Mouse (Mus musculus): ENCODE measurements around the gene Sgms1.

Gene Sgms1

DNA sequence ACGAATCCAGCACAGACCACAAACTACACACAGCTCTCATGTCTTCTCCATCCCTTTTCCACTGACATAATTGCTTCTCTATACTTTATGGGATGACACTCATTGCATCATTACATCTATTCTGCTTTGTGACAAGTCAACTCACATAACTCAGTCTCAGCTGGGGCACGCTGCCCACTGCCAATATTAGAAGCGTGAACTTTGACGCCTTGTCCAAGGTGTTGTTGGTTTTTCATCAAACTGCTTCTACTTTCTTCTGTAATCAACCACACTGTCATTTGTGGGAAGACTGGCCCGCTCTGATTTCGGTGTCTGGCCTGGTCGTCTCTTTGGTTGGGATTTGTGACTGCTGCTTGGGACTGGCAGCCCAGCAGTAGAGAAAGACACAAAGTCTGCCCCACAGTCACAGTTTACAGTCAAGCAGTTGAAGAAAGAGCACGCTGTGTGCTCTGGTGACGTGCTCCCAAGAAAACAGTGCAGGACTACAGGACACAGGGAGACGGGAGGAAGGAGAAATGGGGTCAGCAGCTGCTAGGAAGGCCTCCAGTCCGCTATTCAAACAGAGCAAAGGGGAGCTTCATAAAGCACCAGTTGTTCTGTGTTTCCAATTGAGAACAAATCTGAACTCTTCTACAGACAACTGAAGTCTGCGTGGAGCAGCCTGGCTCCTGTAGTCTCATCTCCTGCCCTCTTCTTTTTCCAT is 120.2 kb downstream of the Sgms1 start:
- no peak for DNase-seq (ENCODE audit: low spot score)

DNA sequence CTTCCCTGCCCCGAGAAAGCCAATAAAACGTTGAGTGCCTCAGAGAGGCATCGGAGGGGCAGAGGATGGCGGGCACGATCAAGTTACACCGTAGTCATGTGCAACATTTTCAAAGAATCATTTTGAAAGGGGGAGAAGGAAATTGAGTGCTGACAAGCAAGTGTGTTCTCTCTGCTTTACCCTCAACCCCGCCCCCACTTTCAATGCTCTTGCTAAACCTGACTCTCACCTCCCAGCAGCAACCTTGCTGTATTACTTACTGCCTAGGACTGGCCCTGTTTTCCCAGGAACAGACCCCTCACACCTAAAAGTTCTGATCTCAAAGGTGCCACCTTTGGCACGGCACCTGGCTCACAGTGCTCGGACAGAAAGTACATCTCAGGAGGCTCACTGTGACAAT is 121.0 kb downstream of the Sgms1 start:
- no peak for DNase-seq (ENCODE audit: low spot score)

DNA sequence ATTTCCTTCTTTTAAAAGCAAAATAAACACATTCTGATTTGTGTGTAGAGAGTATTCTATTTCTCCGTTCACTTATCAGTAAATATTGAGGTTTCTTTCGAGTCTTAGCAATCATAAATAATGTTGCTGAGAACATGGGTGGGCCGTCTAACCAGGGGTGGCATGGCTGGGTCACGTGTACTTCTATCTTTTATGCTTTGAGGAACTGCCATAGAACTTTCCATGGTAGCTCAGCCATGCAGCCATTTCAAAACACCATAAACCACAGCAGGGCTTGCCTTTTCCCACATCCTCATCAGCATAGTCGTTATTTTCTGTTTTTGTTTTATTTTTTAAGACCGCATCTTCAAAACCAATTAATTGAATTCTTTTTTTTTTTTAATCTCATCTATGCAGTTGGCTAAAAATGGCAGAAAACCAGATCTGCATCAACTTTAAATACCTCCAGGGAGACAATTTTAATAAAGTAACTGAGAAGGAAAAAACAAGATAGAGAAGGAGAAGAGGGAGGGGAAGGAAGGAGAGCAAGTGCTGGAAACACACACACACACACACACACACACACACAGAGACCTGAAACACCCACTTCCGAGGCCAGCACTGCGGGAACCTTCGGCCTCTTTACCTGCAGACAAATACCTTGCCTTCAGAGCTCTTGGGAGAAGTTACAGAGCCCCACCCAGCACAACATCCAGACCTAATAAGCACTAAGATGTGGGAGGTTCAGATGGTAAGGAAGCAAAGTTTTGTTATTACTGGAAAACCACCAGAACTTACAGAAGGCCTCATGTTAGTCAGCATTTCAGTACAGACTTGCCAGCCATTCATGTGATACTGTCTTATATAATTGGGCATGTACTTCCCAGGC is 122.9 kb downstream of the Sgms1 start:
- no peak for DNase-seq (ENCODE audit: low spot score)

- DNase-seq (ENCODE audit: low spot score) = no peak
These were observed 125.8 kb downstream of the Sgms1 start for GRCm38 (mm10) chr19:32263753-32264152.

GRCm38 (mm10) chr19:32262805-32263572 is 126.5 kb downstream of the Sgms1 start:
- no peak for DNase-seq (ENCODE audit: low spot score)

- no peak for DNase-seq (ENCODE audit: low spot score)
These were observed 128.4 kb downstream of the Sgms1 start for GRCm38 (mm10) chr19:32260869-32261688.

DNA sequence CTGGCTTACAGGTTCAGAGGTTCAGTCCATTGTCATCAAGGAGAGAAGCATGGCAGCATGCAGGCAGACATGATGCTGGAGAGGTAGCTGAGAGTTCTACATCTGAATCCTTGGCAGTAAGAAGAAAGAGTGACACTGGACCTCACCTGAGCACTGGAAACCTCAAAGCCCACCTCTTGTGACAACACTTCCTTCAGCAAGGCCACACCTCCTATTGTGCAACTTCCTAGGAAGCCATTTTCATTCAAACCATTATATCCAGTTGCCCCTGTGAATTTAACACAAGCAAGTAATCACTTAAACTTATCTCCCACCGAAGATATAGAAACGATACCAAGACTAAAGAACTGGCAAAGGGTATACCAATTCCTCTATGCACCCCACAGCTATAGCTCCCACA is 129.7 kb downstream of the Sgms1 start:
- DNase-seq (ENCODE audit: low spot score) = no peak

- DNase-seq (ENCODE audit: low spot score) = no peak
These were observed 130.5 kb downstream of the Sgms1 start for GRCm38 (mm10) chr19:32259048-32259447.

DNA sequence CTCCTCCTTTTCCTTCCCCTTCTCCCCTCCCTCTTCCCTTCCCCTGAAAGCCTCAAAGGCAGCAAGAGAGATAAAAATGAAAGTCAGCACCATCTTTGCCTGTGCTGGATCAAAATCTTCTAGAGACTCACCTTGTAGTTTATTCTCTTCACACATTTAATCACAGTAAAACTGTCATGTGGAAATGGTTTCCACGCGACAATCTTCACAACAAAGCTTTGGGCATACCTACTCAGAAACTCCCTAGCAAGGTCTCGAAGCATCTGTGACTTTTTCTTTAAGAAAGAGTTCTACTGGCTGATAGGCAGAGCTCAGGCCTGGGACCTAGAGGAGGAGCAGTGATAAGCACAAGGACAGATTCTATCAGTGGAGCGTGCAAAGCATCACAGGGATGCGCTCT is 131.4 kb downstream of the Sgms1 start:
- no peak for DNase-seq (ENCODE audit: low spot score)

- no peak for DNase-seq (ENCODE audit: low spot score)
These were observed 131.9 kb downstream of the Sgms1 start for GRCm38 (mm10) chr19:32257616-32258015.

DNA sequence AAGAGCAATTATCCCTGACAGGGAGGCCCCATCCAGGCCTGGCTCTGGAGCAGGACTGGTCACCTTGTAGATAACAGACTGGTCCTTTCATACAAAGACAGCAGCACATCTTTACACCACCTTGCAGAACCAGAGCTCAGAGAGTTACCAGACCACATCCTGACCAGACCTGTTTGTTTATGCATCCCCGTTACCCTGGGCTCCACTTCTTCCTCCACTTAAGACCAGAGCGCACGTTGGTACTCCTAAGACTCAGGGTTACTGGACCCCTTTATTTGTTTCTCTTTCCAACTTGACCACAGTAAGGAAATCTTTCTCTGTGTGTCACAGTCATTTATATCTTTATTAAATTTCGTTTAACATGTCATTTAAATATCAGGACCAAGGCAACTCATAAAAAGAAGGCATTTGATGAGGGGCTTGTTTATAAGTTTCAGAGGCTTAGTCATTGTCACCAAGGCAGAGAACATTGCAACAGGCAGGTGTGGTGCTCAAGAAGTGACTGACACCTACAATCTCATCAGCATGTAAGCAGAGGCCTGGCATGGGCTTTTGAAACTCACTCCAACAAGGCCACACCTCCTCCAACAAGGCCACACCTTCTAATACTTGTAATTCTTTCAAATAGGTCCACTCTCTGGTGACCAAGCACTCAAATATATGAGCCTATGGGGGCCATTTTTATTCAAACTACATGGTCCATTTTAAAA is 132.7 kb downstream of the Sgms1 start:
- no peak for DNase-seq (ENCODE audit: low spot score)

DNA sequence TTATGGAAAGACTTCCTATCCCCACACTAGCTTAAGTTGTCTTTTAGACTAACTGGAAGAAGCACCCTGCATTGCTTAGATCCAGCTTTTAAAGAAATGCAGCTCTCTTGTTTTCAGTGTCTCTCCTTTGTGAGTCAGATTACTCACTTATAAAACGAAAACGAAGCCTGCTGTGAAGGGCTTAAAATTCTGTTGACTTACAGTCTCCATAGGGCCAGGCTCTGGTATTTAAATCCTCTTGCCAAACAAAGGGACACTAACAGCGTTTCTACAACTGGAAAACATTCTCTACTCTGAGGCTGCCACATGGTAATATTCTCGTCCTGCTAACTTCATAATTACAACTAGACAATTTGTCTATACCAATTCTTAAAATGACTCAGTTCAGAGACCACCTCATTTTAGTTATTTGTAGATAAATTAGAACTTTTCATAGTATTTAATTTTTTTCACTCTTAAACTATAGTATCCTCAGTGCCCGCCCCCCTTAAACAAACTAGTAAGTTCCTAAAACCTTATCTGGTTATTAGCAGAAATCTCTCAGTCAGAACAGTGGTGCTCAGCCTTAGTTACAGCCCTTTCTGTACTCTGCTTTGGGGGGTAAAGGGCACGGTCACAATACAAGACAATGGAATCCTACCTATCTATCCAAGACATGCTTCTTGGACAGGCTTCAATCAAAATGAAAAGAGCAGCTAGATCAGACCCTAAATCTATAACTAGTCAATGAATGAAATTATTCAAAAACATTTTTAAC is 133.9 kb downstream of the Sgms1 start:
- DNase-seq (ENCODE audit: low spot score) = peak; percentile 24

- no peak for DNase-seq (ENCODE audit: low spot score)
These were observed 134.7 kb downstream of the Sgms1 start for GRCm38 (mm10) chr19:32254739-32255344.

- DNase-seq (ENCODE audit: low spot score) = no peak
These were observed 135.3 kb downstream of the Sgms1 start for GRCm38 (mm10) chr19:32254204-32254603.

GRCm38 (mm10) chr19:32252987-32253386 is 136.5 kb downstream of the Sgms1 start:
- DNase-seq (ENCODE audit: low spot score) = no peak

- DNase-seq (ENCODE audit: low spot score) = no peak
These were observed 137.1 kb downstream of the Sgms1 start for GRCm38 (mm10) chr19:32252451-32252850.

DNA sequence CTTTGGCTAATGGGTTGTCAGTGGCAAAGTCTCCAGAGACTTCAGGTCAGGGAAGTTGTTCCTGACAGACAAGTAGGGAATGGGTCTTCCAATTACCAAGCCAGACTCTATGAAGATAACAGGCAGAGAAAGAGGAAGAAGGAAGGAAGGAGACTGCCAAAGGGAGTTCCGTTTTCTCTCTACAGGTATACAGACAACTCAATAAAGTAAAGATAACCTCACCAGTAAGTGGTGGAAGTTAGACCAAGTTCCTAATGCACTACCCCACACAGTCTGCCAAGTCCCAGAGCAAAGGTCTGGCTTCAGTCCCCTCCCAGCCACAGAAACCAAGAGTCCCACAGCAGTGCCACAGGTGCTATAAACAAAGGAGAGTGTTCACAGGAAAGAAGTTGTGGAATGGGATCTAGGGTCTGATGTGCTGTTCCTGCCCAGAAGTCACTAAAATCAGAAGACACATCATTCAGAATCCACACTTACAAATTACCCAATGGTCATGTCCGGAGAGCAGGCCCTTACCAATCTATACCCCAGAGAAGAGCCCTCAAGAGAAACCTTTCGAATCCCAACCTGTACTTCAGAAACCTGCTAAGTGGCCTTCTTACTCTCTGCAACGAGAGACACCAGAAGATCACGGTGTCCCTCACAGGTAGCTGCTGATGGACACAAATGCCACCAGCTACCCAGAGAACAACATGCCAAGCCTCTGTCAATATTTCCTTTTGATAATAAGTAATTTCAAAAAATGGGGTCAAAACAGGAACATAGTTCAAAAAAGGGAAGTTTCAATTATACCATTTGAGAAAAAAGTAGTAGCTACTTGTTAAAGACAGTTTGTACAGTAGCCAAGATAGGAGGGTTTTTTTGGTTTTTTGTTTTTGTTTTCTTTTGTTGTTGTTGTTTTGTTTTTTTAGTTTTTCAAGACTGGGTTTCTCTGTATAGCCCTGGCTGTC is 140.1 kb downstream of the Sgms1 start:
- DNase-seq (ENCODE audit: low spot score) = no peak

GRCm38 (mm10) chr19:32244881-32245280 is 144.6 kb downstream of the Sgms1 start:
- no peak for DNase-seq (ENCODE audit: low spot score)

DNA sequence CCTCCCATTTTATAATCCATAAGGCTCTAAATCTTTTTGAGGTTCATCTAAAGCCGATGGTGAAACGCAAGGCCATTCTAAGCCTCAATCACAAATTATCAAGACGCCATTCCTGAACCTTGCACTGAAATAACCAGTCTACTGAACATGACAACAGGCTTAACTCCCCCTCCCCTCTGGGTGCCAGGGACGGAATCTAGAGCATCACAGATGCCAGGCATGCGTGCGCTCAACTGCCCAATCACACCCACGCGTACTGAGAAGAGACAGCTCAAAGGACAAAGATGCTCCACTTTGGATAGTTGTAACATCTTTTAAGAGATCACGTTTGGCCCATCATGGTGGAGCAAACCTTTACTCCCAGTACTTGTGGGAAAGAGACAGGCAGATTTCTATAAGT is 146.3 kb downstream of the Sgms1 start:
- DNase-seq (ENCODE audit: low spot score) = no peak
